Mouse (Mus musculus): ENCODE results near the gene Gm49388.
A peak's percentile ranks its signal among the peaks of the same experiment; 100 is the strongest.

Gm49388 gene

GRCm38 (mm10) chr7:127840886-127841285, 55.5 kb downstream of the Gm49388 start:
- DNase-seq (ENCODE audit: low spot score in 2 of 2): peak; percentile 18 to 38

GRCm38 (mm10) chr7:127841340-127842000, 56.1 kb downstream of the Gm49388 start:
- DNase-seq (ENCODE audit: low spot score in 2 of 2): peak; percentile 86 to 93

DNA sequence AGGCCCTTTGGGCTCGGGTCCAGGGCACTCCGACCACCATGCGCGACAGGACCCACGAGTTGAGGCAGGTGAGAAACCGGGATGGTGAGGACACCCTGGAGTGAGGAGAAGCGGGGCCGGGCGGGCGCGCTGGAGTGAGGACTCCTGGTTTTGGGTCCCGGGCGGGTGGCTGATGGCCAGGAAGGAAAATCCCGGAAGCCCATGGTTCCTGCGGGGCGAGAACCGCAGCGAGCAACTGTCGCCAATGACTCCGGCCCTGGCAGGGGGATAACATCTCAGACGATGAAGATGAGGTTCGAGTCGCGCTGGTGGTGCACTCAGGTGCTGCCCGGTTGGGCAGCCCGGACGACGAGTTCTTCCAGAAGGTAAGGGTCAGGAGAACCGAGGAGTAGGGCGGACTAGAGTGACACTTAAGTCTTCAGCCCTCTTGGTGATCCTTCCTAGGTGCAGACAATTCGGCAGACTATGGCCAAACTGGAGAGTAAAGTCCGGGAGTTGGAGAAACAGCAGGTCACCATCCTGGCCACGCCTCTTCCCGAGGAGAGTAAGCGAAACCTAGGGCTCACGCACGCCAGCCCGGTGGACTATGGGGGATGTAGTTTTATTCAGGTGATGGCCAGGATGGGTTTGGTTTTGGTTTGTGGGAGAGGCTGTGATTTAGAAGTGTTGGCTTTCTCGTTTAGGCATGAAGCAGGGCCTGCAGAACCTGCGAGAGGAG, 56.8 kb downstream of the Gm49388 start:
- DNase-seq (ENCODE audit: low spot score in 2 of 2): peak; percentile 80 to 84

DNA sequence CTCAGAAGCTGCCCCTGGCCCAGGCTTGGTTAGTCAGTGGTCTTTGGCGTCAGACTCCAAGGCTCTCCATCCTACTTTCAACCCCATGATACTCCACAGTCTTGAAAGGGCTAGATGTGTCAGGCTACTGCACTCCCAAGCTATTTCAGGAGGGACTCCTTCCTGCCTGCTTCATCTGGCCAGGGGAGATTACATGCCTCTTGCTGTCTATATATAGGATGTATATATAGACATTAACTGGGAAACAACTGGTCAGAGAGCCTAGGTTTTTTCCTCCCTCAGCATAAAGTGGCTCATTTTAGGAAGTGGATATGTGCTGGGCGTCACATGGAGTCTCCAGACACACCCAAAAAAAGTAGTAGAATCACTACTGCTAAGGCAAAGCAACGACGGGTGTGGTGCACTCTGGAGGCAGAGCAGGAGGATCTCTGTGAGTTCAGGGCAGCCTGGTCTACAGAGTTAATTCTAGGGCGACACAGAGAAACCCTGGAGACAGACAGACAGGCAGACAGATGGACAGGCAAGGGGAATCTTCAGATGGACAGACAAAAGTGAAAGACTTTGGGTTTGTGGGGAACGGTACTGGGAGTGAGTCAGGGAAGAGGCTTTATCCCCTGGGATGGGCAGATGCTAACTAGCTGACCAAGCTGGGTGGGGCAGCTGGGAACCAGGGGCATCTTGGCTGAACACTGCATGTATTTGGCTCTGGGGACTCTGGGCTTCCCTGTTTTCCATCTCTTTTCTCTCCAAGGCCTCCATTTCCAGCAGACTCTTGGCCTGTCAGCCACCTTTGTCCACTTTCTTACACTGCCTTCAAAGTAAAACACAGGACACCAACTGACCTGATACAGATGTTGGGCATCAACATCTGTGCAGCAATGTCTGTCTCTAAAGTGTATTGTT, 64.8 kb downstream of the Gm49388 start:
- DNase-seq (ENCODE audit: low spot score in 2 of 2): peak in 1 of 2 experiments; percentile 12

GRCm38 (mm10) chr7:127850906-127851305, 65.5 kb downstream of the Gm49388 start:
- peak; percentile 20 to 25 for DNase-seq (ENCODE audit: low spot score in 2 of 2)

All from urinary bladder, postnatal 36 days (tissue).